Mouse (Mus musculus) midbrain, embryonic 14.5 days (tissue): ENCODE data around the gene Hsd11b2. TPM values are rescaled to one million over a fixed set of nuclear protein-coding genes. Genes with fewer than 3 reads are reported as not detected.
"Not testable (repeated sequence)": the region's sequence is repeated elsewhere in the genome, so short reads cannot be mapped to it uniquely, and the experiment has no call there.

Experiments used
- ATAC-seq: fragments of 200-750 bp; cut with Nextera tagmentation; 2 replicates; pipeline ENCODE4 v1.8.0; 2017; ENCODE audit warnings: moderate number of reproducible peaks, moderate library complexity; ENCODE audit not compliant: low FRiP score, low TSS enrichment
- DNase-seq: peaks from one replicate; pipeline ENCODE4 v3.0.0-alpha.2; 2015
- H3K27ac ChIP-seq: fragments of 300-500 bp; sonication (generic); replicated peaks from 2 replicates; pipeline ENCODE4 v1.5.1; 2014; ENCODE audit warnings: mild to moderate bottlenecking, low read depth, low read length, moderate library complexity
- H3K27me3 ChIP-seq: fragments of 300-500 bp; sonication (generic); 2 replicates; pipeline ENCODE4 v1.6.1; 2014; ENCODE audit warnings: low read length, control low read depth, mixed read lengths; ENCODE audit not compliant: control insufficient read depth, insufficient read depth
- H3K36me3 ChIP-seq: fragments of 300-500 bp; sonication (generic); 2 replicates; pipeline ENCODE4 v1.6.1; 2014; ENCODE audit warnings: low read length, control low read depth; ENCODE audit not compliant: control insufficient read depth, insufficient read depth
- H3K4me1 ChIP-seq: fragments of 300-500 bp; sonication (generic); 2 replicates; pipeline ENCODE4 v1.6.1; 2014; ENCODE audit warnings: mild to moderate bottlenecking, antibody characterized with exemption, low read length, control low read depth; ENCODE audit not compliant: control insufficient read depth, insufficient read depth
- H3K4me2 ChIP-seq: fragments of 300-500 bp; sonication (generic); 2 replicates; pipeline ENCODE4 v1.6.1; 2014; ENCODE audit warnings: mild to moderate bottlenecking, low read length, moderate library complexity
- H3K4me3 ChIP-seq: fragments of 300-500 bp; sonication (generic); replicated peaks from 2 replicates; pipeline ENCODE4 v1.5.1; 2014; ENCODE audit warnings: low read depth, low read length
- H3K9ac ChIP-seq: fragments of 300-500 bp; sonication (generic); replicated peaks from 2 replicates; pipeline ENCODE4 v1.6.1; 2014; ENCODE audit warnings: mild to moderate bottlenecking, low read length, moderate library complexity
- H3K9me3 ChIP-seq: fragments of 300-500 bp; sonication (generic); 2 replicates; pipeline ENCODE4 v1.6.1; 2016; ENCODE audit warnings: low read length, control low read depth, mixed read lengths; ENCODE audit not compliant: control insufficient read depth
- WGBS: fragments of 180-500 bp; shearing (Covaris S2); extraction: QIAGEN DNeasy Blood & Tissue Kit; methylation state at CpG from one replicate; pipeline ENCODE4 v1.1.7; 2014; 5-methylcytosine and 5-hydroxymethylcytosine counted together
- polyA plus RNA-seq: library from polyadenylated mRNA; unstranded; fragments of >200 nt; fragmentation: Nextera tagmentation; extraction: Ambion mirVana; gene quantifications from 2 replicates; pipeline ENCODE4 v1.2.1, GENCODE M21; 2014

The Hsd11b2 gene
- polyA plus RNA-seq, 1 experiment from 2014 or later = 9.7 TPM

DNA sequence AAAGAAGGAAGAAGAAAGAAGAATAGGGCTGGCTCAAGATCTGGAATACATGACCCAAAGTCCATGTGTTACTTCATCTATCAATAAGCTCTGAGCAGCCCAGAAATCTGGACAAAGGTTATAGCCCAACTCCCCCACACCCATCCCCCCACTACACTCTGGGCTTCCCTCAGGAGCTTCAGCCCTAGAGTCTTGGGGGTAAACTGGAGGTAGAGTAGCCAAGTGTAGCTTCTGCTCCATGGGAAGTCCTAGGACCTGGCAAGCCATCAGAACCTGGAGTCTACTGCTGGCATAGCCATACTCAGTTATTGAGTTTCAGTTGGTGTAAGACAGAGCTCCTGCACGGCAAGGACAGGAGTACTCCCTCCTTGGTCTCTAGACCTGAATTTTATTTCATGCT lies 31.0 kb downstream of the Hsd11b2 start:
- Histone ChIP-seq H3K27me3 (no peaks in the 10 kb centered on the region), H3K4me3 (no peak overlapping the region), H3K4me2 (no peak overlapping the region), H3K36me3 (no peaks in the 10 kb centered on the region), H3K9ac (no peak overlapping the region), H3K9me3 (no peaks in the 10 kb centered on the region), H3K4me1 (no peaks in the 10 kb centered on the region), H3K27ac (no peak overlapping the region)
- DNase-seq (no peak), ATAC-seq (no peak)
- 90% methylated on average over 1 of the region's 1 CpGs for WGBS

DNA sequence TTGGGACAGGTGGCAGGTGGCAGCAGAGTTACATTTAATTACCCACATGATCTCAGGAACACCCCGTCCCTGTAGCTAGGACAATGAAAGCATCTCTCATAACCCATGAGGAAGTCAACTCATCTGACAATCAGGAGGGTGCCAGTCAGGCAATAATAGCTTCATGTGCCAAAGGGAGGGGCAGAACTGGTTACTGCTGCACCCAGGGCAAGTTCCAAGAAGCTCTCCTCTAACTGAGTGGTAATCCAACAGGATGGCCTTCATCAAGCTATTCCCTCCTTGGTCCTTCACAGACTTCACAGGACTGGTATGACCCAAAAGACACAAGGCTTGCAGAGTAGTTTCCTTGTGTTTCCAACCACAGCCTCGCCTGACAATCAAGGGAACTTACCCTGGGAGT lies 31.5 kb downstream of the Hsd11b2 start:
- no peak overlapping the region for H3K27ac ChIP-seq
- no peak for ATAC-seq
- 90% methylated on average over 2 of the region's 2 CpGs for WGBS

DNA sequence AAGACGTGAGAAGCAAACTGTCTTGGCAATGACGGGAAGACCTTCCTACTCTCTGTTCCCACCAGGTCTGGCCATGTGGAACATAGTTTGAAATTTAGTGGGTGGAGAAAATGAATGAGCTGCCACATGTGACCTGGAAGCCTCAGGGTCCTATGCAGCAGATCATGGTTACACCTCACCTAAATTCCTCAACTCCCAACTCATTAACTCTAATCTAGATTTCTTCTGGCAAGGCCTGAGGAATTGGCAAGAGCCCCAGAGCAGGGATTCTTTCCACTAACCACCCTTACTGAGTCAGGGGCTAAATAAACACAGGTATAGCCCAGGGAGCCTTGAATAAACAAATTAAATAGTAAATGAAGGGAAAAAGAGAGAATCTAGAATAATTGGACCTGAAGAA lies 33.5 kb downstream of the Hsd11b2 start:
- no peak overlapping the region for H3K9ac ChIP-seq
- no peak overlapping the region for H3K4me3 ChIP-seq
- no peaks in the 10 kb centered on the region for H3K36me3 ChIP-seq
- no peak for DNase-seq
- no peak for ATAC-seq
- H3K4me1 ChIP-seq = no peaks in the 10 kb centered on the region
- no peak overlapping the region for H3K4me2 ChIP-seq
- 92% methylated on average over 2 of the region's 2 CpGs for WGBS
- H3K27me3 ChIP-seq = no peaks in the 10 kb centered on the region
- no peak overlapping the region for H3K27ac ChIP-seq
- no peaks in the 10 kb centered on the region for H3K9me3 ChIP-seq

More for the DNA sequence above, 31.5 kb downstream of the Hsd11b2 start:
- H3K36me3 ChIP-seq = no peaks in the 10 kb centered on the region
- no peaks in the 10 kb centered on the region for H3K9me3 ChIP-seq
- no peak for DNase-seq
- H3K9ac ChIP-seq = no peak overlapping the region
- H3K4me3 ChIP-seq = no peak overlapping the region
- H3K27me3 ChIP-seq = no peaks in the 10 kb centered on the region
- no peaks in the 10 kb centered on the region for H3K4me1 ChIP-seq
- no peak overlapping the region for H3K4me2 ChIP-seq

DNA sequence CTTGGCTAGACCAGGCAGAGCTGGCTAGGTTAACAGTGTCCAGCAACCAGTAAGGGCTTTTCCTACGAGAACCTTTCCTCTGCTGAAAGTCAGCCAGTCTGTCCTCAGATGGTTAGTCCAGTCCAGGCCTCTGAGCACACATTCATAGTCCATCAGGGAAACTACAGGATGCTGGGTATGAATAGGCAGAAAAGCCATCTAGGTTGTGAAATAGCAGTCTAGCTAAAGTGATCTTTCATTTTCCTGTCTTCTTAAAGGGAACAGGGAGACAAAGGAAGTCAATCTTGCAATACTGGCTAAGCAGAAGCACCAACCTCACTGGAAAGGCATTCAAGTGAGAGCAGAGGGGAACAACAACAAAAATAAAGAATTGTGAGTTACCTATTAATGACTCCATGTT lies 34.3 kb downstream of the Hsd11b2 start:
- H3K4me1 ChIP-seq = no peaks in the 10 kb centered on the region
- no peak overlapping the region for H3K4me3 ChIP-seq
- no peaks in the 10 kb centered on the region for H3K9me3 ChIP-seq
- no peaks in the 10 kb centered on the region for H3K36me3 ChIP-seq
- H3K27ac ChIP-seq = no peak overlapping the region
- no peaks in the 10 kb centered on the region for H3K27me3 ChIP-seq
- H3K9ac ChIP-seq = no peak overlapping the region
- no peak for DNase-seq
- ATAC-seq = no peak
- no peak overlapping the region for H3K4me2 ChIP-seq
- 82% methylated on average over 1 of the region's 1 CpGs for WGBS

DNA sequence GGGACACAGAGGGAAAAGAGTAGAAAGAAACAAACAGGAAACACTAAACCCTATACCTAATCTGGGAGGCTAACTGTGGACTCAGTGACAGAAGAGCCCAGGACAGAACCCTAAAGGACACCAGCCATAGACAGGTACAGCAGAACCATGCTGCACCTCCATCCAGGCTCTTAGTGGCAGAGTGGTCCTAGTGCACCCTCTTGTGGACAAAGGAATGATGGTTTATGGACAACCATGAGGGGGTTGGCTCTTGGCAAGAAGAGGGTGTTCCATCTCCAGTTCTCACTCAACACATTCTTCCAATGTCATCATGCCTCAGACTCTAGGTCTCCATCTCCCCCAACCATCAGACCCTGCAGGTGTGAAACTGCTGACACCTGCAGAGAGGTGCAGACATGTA lies 35.5 kb downstream of the Hsd11b2 start:
- Histone ChIP-seq H3K9ac (no peak overlapping the region), H3K27ac (no peak overlapping the region), H3K4me3 (no peak overlapping the region), H3K4me1 (no peaks in the 10 kb centered on the region), H3K27me3 (no peaks in the 10 kb centered on the region), H3K9me3 (no peaks in the 10 kb centered on the region), H3K4me2 (no peak overlapping the region), H3K36me3 (peaks cover 2% of the 10 kb centered on the region)
- DNase-seq (peak; percentile 75), ATAC-seq (no peak)

DNA sequence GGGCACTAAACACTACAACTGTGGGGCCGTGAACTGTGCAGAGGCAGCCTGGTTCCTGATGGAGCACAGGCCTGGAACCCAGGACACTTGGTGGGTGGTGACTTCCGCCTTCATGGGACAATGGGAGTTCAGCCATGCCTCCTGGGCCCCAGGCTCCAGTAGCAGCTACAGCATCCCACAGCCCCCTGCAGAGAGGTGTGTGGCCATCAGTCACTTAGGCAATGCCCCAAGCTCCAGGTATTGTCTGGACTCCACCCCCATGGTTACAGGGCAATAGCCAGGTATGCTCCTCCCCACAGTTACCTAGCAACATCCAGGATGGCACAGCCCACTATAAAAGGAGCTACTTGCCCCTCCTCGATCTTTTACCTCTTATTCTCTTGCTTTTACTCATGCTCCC lies 36.7 kb downstream of the Hsd11b2 start:
- Histone ChIP-seq H3K4me3 (no peak overlapping the region), H3K4me2 (no peak overlapping the region), H3K36me3 (peaks cover 10% of the 10 kb centered on the region), H3K9ac (no peak overlapping the region), H3K9me3 (no peaks in the 10 kb centered on the region), H3K27me3 (no peaks in the 10 kb centered on the region), H3K4me1 (no peaks in the 10 kb centered on the region), H3K27ac (no peak overlapping the region)
- WGBS = 72% methylated on average over 3 of the region's 3 CpGs
- DNase-seq (no peak), ATAC-seq (no peak)

DNA sequence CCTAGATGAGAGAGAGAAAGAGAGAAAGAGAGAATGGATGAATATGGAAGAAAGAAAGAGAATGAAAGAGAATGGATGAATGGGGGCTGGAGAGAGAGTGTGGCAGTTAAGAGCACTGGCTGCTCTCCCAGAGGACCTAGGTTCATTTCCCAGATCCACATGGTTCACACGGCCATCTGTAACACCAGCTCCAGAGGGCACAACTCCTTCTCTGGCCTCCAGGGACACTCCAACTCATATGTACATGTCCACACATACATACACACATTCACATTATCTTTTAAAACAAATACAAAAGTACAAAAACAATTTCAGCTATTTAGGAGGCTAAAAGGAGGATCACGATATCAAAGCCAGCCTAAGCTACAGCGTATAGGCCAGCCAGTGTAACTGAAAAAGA lies 44.3 kb downstream of the Hsd11b2 start:
- Histone ChIP-seq H3K9ac (no peak overlapping the region), H3K4me1 (peaks cover 24% of the 10 kb centered on the region), H3K27me3 (no peaks in the 10 kb centered on the region), H3K4me2 (no peak overlapping the region), H3K9me3 (no peaks in the 10 kb centered on the region), H3K36me3 (peaks cover 13% of the 10 kb centered on the region), H3K27ac (no peak overlapping the region), H3K4me3 (no peak overlapping the region)
- ATAC-seq (no peak), DNase-seq (no peak)
- 83% methylated on average over 3 of the region's 3 CpGs for WGBS

DNA sequence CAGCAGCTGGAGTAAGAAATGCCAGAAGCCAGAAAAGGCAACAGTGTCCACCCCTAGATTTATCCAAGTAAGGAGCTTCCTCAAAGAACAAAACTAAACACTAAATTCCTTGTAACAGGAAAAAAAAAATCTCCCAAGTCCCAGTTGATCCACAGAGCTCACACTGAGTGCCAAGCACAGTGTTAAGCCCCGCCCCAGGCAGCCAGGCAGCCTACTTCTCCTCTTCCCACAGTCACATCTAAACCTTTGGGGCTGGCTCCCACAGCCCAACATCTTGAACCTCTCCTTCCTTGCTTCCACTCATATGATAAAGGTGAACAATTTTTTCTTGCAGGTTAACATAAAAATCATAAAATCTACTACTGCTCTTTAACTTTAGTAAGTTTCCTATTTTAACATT lies 45.3 kb downstream of the Hsd11b2 start:
- H3K4me1 ChIP-seq = peaks cover 24% of the 10 kb centered on the region
- H3K9me3 ChIP-seq = no peaks in the 10 kb centered on the region
- 90% methylated on average over 1 of the region's 1 CpGs for WGBS
- H3K9ac ChIP-seq = no peak overlapping the region
- H3K4me2 ChIP-seq = no peak overlapping the region
- H3K27ac ChIP-seq = no peak overlapping the region
- H3K36me3 ChIP-seq = peaks cover 13% of the 10 kb centered on the region
- H3K4me3 ChIP-seq = no peak overlapping the region
- H3K27me3 ChIP-seq = no peaks in the 10 kb centered on the region
- DNase-seq (no peak), ATAC-seq (no peak)

DNA sequence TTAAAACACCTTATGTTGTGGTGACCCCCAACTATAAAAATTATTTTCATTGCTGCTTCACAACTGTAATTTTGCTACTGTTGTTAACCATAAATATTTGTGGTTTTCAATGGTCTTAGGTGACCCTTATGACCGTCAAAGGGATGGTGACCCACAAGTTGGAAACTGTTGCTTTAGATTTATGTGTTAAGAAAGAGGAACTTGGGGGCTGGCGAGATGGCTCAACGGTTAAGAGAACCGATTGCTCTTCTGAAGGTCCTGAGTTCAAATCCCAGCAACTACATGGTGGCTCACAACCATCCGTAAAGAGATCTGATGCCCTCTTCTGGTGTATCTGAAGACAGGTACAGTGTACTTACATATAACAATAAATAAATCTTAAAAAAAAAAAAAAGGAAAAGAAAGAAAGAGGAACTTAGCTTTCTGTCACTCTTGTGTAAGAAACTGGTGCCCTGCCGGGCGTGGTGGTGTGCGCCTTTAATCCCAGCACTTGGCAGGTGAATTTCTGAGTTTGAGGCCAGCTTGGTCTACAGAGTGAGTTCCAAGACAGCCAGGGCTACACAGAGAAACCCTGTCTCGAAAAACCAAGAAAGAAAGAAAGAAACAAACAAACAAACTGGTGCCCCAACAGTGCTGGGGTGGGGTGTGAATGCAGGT lies 46.1 kb downstream of the Hsd11b2 start:
- not testable (repeated sequence) for H3K9me3 ChIP-seq, H3K36me3 ChIP-seq, H3K27me3 ChIP-seq, ATAC-seq, DNase-seq
- peak overlapping the region; percentile 87 for H3K27ac ChIP-seq
- peak overlapping the region; percentile 88 for H3K4me2 ChIP-seq
- H3K9ac ChIP-seq = peak overlapping the region; percentile 91
- 86% methylated on average over 9 of the region's 9 CpGs for WGBS
- H3K4me3 ChIP-seq = peak overlapping the region; percentile 94
- peaks cover 24% of the 10 kb centered on the region for H3K4me1 ChIP-seq
